Mouse (Mus musculus): ENCODE data around the gene Rhot2.

The Rhot2 gene

DNA sequence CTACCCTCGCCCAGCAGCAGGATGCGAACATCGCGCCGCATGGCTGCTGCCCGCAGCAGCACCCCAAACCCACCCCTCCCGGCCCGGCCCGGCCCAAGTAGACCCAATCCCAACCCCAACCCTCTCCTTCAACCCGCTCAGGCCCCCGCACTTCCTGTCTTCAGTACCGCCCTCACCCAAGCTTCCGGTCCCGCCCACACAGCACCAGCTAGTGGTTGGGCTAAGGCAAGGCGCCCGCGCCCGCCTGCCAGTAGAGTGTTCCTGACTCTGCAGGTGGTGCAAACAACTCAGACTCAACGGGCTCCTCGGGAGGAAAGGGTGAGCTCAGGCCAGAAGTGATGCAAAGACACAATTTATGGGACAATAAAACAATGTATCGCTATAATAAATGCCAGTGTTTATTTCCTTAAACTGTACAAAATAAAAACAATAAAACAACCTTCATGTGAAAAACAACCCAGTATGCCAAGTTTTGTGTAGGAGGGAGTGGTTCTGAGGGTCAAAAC is at the start of gene Rhot2:
TSS of gene Rhot2 (minus strand) at position 456 of the 506 bp plus-strand sequence.
- DNase-seq, result peak; percentile 97

DNA sequence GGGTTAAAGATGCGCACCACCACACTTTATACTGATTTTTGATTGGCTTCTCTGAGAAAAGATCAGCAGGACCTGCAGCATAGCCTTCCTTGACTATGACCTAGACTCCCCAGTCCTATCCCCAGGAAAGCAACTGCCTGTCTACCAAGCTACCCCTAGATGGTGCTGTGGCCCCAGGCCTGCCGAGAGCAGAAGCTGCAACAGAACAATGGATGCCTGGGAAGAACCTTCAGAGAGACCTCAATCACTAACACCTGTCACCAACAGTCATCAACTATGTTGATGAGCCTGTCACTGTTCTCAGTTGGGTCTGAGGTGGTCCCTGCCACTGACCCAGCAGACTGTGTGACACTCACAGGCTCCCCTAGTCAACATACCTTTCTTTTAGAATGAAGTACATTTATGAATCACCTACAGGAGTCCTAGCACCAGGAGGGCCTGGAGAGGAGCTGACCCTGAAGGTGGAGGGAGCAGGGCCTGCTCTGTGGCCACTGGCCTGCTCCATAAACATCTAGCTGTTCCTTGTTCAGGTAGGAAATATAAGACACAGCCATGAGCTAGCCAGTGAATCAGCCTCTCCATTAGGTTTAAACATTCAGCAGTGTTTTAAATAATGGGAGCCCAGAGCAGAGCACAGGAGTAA is 49.4 kb upstream of the Rhot2 start:
- DNase-seq, result peak; percentile 73

DNA sequence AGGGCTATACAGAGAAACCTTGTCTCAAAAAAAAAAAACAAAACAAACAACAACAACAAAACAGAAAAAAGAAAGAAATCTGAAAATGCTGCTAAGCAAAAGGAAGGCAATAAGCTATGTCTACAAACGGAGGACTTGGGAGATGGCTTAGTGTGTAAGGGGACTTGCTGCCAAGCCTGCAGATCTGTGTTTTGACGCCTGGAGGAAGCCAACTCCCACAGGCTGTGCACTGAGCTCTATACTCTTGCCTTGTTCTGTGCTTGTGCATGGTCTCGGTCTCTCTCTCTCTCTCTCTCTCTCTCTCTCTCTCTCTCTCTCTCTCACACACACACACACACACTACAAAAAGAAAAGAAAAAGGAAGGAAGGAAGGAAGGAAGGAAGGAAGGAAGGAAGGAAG is 44.2 kb upstream of the Rhot2 start:
- no peak for DNase-seq

DNA sequence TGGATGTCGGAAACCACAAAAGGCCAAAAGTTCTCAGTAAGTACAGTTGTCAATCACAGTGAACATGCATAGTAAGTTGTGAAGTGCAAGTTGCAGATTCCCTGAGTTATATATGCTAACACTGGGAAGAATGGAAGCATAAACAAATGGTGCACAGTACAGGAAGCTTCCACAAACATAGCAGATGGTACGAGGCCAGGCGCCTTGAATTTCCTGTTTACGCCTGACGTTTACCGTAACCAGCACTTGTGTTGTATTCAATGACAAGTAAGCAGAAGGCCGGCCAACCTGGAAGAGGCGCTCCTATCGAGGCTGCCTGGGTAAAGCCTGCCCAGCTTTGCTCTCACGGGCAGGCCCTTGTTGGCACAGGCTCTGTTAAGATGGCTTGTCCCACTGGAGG is 42.8 kb upstream of the Rhot2 start:
- no peak for DNase-seq

DNA sequence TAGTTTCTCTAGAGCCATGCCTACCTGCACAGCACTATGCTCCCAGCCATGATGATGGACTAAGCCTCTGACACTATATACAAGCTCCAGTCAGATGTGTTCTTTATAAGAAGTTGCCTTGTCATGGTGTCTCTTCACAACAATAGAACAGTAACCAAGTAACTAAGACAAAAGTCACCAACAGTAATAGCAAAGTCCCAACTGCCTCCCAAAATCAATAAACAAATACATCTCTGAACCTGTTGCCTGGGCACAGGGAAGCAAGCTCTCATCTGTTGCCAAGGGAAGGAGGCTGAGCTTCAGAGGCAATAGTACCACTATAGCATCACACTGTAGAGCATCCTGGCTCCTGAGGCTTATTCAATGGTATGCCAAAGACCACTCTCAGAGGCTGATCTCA is 42.2 kb upstream of the Rhot2 start:
- DNase-seq, result no peak

DNA sequence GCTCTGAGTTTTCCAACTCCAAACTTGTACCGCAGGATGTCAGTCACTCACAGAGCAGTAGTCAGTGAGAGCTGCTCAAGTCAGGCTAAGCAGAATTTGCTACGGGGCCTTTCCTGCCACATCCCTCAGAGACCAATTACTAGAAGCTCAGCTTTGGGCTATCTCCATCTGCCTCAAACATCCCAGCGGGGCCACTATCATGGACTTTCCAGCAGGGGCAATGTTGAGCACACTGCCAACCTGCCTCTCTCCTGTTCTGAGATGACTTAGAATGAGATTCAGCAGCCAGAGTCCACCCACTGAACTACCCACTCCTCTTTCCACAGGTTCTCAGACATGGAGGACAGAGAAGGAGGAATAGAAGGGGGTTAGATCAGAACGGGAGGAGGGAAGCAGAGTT is 41.0 kb upstream of the Rhot2 start:
- no peak for DNase-seq

DNA sequence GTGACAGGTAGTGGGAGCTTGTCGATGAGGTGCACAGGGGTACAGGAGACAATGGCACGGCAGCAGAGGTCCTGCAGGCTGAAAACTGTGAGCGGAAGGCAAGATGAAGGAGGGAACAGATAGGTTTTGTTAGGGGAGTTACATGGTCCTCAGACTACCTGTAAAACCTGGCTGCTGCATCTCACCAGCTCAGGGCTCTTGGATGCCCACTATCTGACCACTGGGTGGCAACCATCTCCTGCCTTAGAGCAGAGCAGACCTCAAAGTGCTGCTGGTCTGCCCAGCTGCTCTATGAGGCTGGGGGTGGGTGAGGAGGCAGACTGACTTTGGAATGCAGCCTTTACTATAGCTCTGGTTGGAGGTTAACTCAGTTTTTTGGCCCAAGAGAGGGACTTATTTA is 39.2 kb upstream of the Rhot2 start:
- DNase-seq, result no peak

DNA sequence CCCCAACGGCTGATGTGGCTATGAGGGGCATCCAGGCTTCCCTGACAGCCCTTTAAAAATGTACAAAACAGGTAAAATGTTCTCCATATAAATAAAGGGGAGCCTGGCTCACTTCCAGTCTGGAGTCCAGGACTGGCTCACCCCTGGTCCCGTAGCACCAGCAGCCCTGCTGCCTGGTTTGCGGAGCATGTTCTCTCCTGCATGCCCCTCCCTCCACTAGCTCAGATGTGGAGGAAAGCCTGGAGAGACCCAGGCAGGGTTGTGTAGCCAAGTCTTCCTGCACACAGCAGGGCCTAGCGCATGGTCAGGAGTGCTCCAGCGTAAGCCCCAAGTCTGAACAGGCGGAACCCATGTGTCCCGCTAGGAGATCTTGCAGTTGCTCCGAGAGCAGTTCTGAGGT is 38.6 kb upstream of the Rhot2 start:
- DNase-seq, result no peak

DNA sequence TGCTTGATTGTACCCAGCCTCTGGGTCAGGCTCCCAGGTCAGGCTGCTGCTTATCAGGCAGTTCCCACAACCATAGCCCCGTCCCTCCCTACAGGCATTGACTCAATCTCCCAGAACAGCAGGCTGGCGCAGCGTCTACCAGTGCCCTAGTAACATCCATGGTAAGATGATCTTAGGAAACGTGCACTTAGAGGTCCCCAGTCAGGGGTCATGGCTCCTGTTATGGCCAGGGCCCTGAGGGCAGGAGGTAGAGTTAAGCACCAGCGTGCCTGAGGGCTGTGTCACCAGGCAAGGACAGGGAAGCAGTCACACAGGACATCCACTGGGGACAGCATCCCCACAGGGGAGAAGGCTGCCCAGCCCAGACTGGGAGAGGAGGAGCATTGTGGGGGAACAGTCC is 37.7 kb upstream of the Rhot2 start:
- DNase-seq, result no peak

DNA sequence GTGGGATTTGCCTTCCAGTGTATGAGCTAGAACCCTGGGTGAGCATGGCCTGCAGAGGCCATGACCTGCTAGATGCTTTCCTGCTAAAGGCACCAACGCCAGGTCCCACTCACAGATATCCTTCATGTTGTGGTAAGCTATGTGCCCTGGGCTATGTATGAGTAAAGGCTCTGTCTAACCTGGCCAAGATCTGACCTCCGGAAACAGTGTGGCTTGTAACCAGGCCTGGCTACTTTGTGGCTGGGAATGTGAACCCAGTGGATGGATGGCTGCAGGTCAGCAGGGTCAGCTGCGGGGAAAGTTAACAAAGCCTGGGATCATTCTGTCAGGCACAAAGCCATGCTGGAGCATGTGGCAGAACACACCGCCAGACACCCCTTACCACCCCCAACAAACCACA is 37.0 kb upstream of the Rhot2 start:
- no peak for DNase-seq

DNA sequence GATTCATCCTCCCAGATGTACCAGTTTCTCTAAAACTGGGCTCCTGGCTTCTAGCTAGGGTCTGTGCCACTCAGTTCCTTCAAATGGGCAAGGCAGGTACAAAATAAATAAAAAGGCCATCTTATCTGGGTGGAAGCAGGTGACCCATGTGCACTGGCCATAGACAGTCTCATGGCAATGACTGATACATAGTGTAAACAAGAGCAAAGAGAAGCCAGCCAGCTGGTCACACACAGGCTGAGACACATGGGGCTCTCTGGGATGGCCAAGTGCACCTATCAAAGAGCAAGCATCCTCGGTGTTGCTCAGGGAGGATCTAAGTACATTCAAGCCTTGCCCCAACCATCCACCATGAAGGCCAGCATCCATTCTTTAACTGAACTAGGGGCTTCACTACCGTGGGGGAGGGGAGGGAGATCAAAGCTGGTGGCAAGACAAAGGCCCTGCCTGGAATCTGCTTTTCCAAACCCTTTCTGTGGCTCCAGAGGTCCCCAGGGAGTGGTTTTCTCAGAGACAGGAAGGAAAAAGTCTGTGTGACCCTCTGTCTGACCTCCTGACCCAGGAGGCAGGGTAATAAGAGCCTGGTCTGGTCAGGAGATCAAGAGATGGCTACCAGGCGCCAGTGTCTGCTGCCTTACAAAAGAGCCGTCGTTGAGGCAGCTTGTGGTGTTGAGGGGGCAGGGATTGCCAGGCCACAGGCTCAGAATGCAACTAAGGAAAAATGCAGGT is 36.4 kb upstream of the Rhot2 start:
- DNase-seq, result no peak

DNA sequence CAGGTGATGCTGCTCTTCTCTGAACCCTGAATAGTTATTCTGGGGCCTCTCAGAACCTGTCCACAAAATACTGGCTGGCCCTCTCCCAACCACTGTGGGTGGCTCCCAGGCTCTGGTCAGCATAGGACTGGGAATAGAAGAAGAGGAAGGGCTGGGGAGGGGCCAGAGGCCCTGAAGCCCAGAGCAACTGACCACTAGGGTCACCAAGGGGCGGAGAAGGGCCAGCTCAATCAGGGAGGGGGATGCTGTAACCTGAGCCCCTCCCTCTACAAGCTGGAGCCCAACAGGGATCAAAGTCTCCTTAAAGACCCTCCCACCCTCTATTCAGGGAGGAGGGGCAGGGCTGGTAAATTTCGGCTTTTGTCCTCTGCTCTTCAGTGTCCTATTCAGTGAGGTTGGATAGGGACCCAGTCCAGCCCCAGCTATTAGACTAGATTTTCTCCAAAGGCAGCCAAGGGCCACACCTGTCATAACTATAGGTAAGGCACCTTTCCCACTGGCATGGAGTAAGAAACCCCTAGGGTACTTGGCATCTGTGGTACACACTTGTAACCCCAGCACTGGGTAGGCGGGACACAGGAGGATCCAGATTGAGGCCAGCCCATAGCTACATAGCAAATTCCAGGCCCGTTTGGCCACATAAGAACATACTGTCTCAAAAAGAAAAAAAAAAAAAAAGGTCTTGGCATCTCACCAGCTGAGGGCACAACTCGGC is 35.7 kb upstream of the Rhot2 start, which contains the start of gene Wfikkn1:
TSS of gene Wfikkn1 (minus strand) at position 663 of the 715 bp plus-strand sequence.
- no peak for DNase-seq

DNA sequence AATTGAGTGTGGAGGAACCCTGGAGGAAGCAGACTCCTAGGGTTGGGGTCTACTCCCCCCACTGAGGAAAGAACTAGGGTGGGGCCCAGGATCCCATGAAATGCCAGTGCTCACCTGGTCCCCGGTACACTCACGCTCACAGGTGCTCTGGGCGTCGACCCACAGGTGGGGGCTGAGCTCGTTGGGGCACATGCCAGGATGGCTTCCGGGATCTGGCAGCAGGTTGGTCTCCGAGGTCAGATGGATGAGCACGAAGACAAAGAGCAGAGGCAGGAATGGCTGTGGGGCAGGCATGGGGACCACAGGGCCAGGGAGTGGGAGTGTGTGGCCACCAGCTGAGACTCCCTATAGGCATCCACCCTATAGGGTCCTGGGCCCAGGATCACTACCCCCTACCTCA is 35.1 kb upstream of the Rhot2 start:
- no peak for DNase-seq

DNA sequence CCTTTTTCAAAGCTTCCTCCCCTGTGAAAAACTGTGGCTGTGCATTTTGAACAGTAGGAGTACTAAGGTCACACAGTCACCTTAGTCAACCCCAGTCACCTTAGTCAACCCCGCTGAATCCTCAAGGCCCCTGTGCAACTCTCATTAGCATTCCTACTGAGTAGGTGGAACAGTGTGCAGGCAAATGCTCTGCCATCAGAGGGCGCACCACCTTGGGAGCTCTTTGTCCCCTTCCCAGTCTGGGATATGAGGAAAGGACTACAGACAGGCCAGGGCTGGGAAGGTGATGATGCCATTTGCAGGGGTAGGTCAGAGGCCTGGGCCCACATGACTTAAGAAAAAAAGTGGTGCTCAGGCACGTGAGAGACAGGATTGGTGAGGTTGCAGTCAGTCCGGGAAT is 34.6 kb upstream of the Rhot2 start:
- DNase-seq, result peak; percentile 53

DNA sequence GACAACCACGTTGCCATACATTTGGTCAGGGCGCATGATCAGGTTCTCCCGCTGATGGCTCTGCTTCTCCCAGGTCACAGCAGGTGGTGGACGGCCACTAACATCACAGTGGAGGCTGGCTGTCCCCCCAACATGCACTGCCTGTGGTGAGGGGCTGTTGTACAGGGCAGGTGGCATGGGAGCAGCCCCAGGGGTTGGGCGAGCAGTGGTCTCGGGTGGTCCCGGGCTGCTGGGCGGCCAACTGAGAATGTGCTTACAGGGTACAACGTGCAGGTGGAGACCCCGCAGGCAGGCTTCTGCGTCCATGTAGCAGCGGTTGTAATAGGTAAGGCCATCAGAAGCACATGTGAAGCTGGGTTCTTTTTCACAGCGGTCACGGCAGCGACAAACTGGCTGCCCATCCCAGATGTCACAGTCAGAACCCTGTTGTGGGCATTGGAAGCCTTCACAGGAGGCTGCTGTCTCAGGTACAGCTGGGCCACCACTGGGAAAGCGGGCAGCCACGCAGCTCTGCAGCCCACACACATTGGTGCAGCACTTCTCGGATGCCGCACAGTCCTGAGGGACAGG is 34.0 kb upstream of the Rhot2 start:
- no peak for DNase-seq

DNA sequence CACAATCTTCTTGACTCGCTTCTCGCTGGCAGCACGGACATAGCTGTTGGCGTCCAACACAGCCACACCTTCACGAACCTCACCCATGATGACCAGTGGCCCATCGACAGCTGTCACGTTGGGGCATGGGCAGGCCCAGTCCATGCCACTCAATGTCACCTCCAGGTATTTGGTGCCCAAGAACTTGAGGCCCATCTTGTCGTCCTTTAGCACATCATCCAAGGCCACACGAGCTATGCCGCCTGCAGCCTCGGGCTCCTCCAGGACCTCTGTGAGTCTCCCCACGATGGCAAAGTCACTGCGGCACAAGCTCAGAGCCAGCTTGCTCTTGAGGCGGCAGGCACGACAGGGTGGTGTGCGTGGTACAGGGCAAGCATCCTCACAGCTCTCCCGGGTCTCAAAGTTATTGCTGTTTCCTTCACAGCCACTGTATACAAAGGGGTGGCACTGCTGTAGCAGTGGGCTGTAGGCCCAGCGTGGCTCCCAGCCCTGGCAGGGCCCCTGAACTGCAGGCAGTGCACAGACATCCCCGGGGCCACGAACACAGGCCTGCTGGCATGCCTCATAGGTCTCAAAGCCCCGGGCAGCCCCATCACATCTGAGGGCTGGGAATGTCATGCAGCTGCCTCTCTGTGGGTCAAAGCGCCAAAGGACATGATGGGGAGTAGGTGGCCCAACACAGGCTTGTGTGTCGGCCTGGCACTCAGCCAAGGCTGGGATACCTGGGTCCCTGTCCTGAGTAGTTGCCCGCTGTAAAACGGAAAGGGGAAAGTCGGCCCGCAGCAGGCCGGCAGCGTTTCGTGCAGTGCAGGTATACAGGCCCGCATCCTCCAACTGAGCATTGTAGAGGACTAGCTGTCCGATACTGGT is 33.3 kb upstream of the Rhot2 start:
- no peak for DNase-seq

DNA sequence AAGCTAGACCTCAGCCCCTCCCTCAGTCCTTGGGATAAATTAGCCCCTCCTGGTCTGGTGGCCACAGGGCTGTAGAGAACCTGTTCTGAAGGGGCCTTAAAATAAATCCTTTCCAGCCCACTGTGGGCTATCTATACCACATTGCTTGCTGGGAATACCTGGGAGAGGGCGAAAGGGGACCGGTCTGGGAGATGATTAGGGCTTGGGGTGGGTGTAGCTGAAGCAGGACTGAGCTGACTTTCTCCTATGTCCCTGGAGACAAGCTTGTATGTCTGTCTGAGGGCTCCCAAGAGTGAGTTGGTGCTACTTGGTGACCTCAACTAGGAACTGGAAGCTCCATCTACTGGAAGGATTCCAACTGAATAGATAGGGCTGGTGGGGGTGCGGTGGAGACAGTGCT is 32.4 kb upstream of the Rhot2 start:
- DNase-seq, result no peak

DNA sequence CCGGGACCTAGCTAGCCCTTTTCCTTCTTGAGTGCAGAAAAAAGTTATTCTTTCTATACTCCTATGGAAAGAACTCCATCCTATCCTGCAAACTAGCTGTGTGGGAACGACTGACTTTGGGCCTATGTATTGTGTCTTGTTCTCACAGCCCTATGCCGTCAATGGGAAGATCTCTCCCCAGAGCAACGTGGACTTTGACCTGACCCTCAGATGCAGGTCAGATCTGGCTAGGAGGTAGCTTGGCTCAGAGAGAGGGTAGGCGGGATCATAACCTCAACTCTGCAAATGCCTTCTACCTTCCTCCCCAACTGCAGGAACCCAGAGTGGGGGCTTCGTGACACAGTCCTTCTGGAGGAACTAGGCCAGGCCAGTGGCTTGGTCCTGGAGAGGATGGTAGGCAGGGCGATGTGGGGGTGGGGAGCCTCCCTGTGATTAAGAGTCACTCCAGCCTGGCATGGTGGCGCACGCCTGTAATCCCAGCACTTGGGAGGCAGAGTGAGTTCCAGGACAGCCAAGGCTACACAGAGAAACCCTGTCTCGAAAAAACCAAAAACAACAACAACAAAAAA is 31.8 kb upstream of the Rhot2 start:
- no peak for DNase-seq

DNA sequence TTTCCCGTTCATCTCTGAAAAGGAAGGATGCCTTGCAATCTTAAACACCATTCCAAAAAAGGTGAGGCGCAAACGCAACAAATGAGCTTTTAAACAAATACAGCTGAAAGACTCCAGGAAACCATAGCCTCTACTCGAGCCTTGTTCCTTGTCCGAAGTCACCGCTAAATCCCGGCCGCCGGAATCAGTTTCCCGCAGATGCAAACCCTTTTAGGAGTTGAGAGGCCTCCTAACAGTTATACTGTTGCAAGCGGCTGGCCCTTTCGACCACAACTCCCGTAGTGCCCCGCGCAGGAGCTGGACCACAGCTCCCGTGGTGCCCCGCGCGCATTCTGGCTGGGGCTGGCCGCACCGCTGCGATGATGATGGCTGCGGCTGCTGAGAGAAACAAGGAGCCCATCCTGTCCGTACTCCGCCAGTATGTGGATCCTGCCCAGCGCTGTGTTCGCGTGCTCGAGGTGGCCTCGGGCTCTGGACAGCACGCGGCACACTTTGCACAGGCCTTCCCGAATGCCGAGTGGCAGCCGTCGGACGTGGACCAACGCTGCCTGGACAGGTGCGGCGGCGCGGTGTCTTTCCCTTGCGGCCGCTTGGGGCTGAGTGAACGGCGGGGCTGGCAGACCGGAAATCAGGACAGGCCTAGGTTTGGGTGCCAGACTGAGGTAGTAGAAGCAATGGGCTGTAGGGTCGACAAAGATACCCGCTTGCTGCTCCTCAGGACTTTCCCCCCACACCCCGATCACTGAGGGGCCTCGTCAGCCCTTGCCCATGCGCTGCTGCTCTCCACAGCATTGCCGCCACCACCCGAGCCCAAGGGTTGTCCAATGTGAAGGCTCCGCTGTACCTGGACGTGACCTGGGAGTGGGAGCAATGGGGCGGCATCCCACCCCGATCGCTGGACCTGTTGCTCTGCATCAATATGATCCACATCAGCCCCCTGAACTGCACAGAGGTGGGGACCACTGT is 30.8 kb upstream of the Rhot2 start:
- peak; percentile 94 for DNase-seq

DNA sequence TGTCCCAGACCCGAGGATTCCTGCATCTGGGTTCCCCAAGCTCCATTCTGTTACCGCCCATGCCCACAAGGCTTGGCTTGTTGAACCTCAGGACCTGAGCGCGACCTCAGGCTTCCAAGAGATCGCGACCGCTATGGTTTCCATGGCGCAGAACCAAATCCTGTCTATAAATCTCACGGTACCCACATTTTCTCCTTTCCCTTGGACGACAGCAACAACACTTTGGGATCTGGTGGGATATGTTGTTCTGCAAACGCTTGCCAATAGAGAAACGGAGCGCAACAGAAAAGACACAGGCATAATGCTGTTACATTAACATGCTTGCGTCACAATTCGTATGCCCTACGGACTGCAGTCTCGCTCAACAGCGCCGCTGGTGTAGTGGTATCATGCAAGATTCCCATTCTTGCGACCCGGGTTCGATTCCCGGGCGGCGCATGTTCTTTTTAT is 30.1 kb upstream of the Rhot2 start, which contains the start of gene Mettl26:
TSS of gene Mettl26 (plus strand) at position 354 of the 450 bp plus-strand sequence.
- peak; percentile 95 for DNase-seq
